Mouse (Mus musculus) 416B (cell line): ENCODE measurements around the gene Tcf20.

Source experiments
- DNase-seq: peaks from one replicate; pipeline ENCODE4 v3.0.0; 2011; ENCODE audit warnings: low read depth

Tcf20 gene

GRCm38 (mm10) chr15:82958253-82958701 is 29.4 kb downstream of the Tcf20 start:
- no peak for DNase-seq

GRCm38 (mm10) chr15:82956721-82957120 is 31.0 kb downstream of the Tcf20 start:
- no peak for DNase-seq

DNA sequence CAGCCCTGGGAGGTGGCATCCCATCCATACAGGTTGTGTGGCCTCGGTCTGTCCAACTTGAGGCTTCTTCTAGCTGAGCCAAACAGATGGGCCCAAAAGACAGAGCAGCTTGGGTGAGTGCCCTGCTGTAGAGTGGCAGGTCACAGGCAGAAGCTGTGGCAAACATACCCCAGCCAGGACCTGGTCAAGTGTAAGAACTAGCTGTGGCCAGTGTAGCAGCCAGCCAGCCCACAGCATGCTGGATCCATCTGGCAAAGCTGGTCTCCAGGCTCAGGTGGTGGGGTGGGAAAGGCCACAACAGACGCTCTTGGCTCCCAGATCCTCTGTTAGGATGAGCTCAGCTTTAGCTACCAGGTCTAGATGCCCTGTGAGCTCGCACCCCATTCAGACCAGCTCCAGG is 31.4 kb downstream of the Tcf20 start:
- no peak for DNase-seq

GRCm38 (mm10) chr15:82955286-82955685 is 32.4 kb downstream of the Tcf20 start:
- DNase-seq: no peak

DNA sequence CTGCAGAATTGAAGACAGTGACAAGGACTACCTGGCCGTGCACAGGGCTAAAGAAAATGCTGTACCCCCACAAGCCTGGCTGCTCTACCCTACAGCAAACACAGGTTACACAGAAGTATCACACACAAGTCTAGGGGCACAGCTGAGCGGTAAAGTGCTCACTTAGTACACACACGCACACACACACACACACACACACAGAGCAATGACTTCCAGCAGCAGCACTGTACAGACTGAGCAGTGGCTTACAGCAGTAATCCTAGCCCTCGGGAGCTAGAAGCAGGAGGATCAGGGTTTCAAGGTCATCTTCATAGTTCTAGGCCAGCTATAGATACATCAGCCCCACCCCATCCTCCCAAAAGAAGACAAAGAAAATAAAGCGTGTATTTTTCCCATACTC is 33.6 kb downstream of the Tcf20 start:
- DNase-seq: no peak

DNA sequence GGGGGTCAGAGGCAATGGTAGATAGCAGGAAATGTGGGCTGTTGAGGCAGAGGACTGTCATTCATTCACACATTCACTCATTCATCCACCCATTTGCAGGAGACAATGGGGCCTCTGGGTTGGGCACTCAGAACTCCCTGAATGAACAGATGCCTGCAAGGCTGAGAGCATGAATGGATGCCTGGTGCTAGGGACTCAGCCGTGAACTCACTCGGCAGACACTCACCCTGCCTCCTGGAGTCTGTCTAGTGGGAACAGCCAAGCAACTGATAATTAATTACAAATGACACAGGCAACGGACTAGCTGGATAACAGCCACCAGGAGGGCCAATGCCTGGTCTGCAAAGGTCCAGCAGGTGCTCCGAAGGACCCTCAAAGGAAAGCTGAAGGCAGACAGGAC is 34.6 kb downstream of the Tcf20 start:
- DNase-seq: no peak

- DNase-seq: no peak
These were observed 35.4 kb downstream of the Tcf20 start for GRCm38 (mm10) chr15:82952292-82952705.

- no peak for DNase-seq
These were observed 37.4 kb downstream of the Tcf20 start for GRCm38 (mm10) chr15:82950246-82950645.

GRCm38 (mm10) chr15:82947431-82947830 is 40.2 kb downstream of the Tcf20 start:
- DNase-seq: no peak

GRCm38 (mm10) chr15:82944479-82945195 is 43.0 kb downstream of the Tcf20 start:
- no peak for DNase-seq

GRCm38 (mm10) chr15:82941733-82942132 is 45.9 kb downstream of the Tcf20 start:
- no peak for DNase-seq

GRCm38 (mm10) chr15:82940494-82941214 is 47.0 kb downstream of the Tcf20 start:
- DNase-seq: no peak

- no peak for DNase-seq
These were observed 49.5 kb downstream of the Tcf20 start for GRCm38 (mm10) chr15:82938155-82938569.

DNA sequence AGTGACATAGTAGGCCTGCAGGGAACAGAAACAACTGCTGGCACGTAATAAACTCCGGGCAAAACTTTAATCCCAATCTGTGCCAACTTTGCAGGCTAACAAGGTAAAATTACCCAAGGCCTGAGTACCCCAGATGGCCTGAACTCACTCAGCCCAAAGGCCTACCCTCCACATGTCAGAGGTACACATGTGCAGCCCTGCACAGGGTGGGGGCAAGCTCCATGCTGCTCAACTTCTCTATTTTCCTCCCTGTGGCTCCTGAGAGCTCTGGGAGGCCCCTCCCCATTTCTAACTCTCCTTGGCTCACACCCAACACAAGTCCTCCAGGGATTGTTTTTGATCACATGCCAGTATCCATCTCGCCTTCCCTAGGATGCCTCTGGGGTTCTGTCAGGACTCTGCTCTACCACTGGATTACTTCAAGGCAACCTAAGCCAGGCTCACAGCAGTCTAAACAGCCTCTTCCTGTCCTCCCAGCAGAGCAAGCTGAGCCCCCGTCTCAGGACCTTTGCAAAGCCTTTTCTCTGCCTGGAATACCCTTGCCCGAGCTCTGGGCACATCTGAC is 50.2 kb downstream of the Tcf20 start:
- DNase-seq: no peak

- DNase-seq: no peak
These were observed 52.7 kb downstream of the Tcf20 start for GRCm38 (mm10) chr15:82934971-82935370.

DNA sequence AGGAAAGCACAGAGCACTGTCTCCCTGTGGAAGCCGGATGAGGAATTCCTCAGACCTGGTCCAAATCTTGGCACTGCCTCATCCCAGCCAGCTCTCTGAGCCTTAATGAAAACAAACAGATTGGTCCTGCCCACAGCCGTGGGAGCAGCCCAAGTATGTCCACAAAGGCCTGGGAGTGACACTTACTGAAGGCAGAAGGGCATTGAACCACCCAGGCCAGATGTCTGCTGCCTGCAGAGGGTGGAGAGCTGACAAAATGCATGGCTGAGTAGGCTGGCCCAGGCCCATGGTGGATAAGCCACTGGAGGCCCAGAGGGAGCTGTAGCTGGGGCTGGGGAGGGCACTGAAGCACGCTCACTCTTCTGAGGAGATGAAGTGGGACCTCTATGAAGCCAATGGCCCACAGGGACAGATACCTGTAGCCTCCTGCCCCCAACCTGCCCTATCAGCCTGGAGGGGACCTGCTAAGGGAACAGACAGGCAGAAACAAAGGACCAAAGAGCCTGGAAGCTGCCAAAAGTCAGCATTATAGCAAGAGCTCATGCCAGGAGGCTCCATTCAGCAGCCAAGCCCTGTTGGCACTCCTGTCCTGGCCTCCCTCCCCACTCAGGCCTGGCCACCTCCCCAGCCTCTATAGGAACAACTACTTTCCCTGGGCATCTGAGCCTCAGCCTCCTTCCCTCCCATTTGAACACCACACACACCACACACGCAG is 54.6 kb downstream of the Tcf20 start:
- DNase-seq: no peak

GRCm38 (mm10) chr15:82931436-82931835 is 56.2 kb downstream of the Tcf20 start:
- DNase-seq: no peak

DNA sequence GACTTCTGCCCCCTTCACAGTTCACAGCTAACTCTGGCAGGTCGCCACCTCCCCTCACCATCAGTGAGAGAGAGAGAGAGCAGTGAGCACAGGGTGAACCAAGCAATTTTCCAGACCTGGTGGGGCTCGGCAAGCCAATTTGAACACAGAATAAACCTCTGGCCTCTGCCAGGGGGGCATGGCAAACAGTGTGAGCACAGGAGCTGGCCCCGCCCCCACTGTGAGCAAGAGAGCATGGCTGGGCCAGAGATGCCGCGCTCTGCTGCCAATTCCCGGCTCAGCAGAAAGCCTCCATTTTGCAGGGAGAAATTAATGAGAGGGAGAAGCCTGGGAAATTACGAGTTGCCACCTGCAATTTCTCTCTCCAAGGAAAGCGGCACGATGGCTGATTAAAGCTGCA is 58.1 kb downstream of the Tcf20 start:
- DNase-seq: no peak

DNA sequence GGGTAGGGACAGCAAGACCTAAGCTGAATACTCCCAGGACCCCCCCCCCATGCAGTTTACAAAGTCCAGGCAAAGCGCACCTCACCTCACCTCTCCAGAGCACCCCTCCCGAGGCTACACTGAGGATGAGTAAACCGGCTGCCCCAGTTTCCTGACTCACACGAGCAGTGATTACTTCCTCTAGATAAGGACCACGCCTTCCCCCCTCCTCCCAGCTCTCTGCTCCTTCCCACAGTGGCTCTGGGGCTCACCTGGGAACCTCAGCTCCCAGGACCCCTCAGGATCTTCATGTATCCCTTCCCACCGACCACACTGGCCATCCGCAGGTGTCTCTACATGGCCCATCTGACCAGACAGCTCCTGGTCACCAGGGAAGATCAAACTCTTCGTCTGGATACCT is 58.8 kb downstream of the Tcf20 start:
- peak; percentile 23 for DNase-seq

DNA sequence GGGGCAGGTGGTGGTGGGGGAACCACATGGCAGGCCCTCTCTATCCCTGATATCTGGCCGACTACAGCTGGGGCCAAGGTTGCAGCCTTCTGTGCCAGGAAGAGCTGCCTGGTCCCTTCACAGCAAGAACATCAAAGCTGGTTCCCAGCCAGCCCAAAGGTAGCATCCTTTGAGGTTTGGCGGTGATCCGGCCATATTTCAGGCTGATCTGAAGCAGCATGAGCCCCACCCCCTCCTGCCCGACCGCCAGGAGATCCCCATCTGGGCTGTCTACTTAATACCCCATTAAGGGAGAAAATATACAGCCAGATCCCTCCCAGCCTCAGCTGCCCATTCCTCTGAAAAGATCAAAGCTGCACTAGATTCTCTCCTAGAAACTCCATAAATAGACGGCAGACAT is 59.6 kb downstream of the Tcf20 start:
- DNase-seq: no peak

GRCm38 (mm10) chr15:82927057-82927456 is 60.6 kb downstream of the Tcf20 start:
- no peak for DNase-seq

DNA sequence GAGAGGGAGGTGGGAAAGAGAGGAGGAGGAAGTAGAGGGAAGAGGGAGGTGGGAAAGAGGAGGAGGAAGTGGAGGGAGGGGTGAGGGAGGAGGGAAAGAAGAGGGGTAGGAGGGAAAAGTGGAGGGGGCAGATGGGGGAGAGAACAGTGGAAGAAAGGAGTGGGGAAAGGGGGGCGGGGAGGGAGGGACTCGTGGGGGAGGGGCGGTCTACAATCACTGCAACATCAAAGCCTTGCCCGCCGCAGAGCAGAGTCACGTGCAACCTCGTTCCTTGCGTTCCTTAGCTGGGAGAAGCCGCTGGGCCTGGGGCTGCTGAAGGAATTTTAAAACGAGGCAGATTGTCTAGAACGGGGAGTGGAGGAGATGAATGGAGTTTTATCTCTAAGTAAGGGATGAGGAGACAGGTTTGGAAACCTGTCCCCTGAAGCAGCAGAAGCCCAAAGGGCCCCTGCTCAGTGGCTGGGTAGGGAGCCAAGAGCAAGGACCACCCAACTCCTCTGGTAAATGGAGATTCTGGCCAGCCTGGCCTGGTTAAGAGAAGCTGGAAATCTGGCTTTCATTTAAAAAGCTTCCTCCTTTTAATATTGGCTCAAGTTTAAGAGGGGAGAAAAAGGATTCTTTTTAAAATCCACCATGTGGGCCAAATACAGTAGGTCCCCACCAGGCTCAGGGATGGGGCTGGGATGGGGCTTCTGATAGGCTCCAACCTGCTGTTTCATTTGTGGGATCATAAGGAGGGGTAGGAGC is 62.8 kb downstream of the Tcf20 start:
- no peak for DNase-seq
